Mouse (Mus musculus) intestine, embryonic 15.5 days (tissue): Measurements from ENCODE around the gene Phf1. TPM values are rescaled to one million over a fixed set of nuclear protein-coding genes. Genes with fewer than 3 reads are reported as not detected.
A peak's percentile ranks its signal among the peaks of the same experiment; 100 is the strongest.

Source experiments
- ATAC-seq: fragments of 200-750 bp; cut with Nextera tagmentation; 2 replicates; pipeline ENCODE4 v1.8.0; 2017; ENCODE audit warnings: moderate TSS enrichment, moderate library complexity
- H3K27ac ChIP-seq: fragments of 300-500 bp; sonication (generic); 2 replicates; pipeline ENCODE4 v1.5.1; 2015; ENCODE audit warnings: mild to moderate bottlenecking, inconsistent platforms
- H3K27me3 ChIP-seq: fragments of 300-500 bp; sonication (generic); replicated peaks from 2 replicates; pipeline ENCODE4 v1.6.1; 2015; ENCODE audit warnings: inconsistent platforms
- H3K36me3 ChIP-seq: fragments of 300-500 bp; sonication (generic); 2 replicates; pipeline ENCODE4 v1.6.1; 2015; ENCODE audit warnings: inconsistent platforms
- H3K4me1 ChIP-seq: fragments of 300-500 bp; sonication (generic); replicated peaks from 2 replicates; pipeline ENCODE4 v1.6.1; 2015; ENCODE audit warnings: inconsistent platforms
- H3K4me2 ChIP-seq: fragments of 300-500 bp; sonication (generic); replicated peaks from 2 replicates; pipeline ENCODE4 v1.6.1; 2015; ENCODE audit warnings: mild to moderate bottlenecking, inconsistent platforms
- H3K4me3 ChIP-seq: fragments of 300-500 bp; sonication (generic); replicated peaks from 2 replicates; pipeline ENCODE4 v1.5.1; 2015; ENCODE audit warnings: inconsistent platforms
- H3K9ac ChIP-seq: fragments of 300-500 bp; sonication (generic); 2 replicates; pipeline ENCODE4 v1.6.1; 2015; ENCODE audit warnings: inconsistent platforms
- H3K9me3 ChIP-seq: fragments of 300-500 bp; sonication (generic); 2 replicates; pipeline ENCODE4 v1.6.1; 2016; ENCODE audit warnings: inconsistent platforms
- WGBS: fragments of 180-500 bp; shearing (Covaris S2); methylation state at CpG from one replicate; pipeline ENCODE4 v1.1.7; 2015; 5-methylcytosine and 5-hydroxymethylcytosine counted together
- polyA plus RNA-seq: library from polyadenylated mRNA; unstranded; fragments of >200 nt; fragmentation: Nextera tagmentation; extraction: Ambion mirVana; gene quantifications from 2 replicates; pipeline ENCODE4 v1.2.1, GENCODE M21; 2015

Gene Phf1
- polyA plus RNA-seq, 1 experiment from 2014 or later: 6.9 TPM

- Histone ChIP-seq H3K9me3 (no peaks in the 10 kb centered on the region), H3K9ac (no peak overlapping the region), H3K4me3 (no peak overlapping the region), H3K4me2 (no peak overlapping the region), H3K36me3 (peaks cover 16% of the 10 kb centered on the region; the same call in 1 of the 2 replicates), H3K27ac (no peak overlapping the region), H3K4me1 (peaks cover 22% of the 10 kb centered on the region), H3K27me3 (no peaks in the 10 kb centered on the region)
- 85% methylated on average over 18 of the region's 18 CpGs for WGBS
- ATAC-seq: no peak
Observed at GRCm38 (mm10) chr17:26956895-26957294, 24.0 kb downstream of the Phf1 start.

GRCm38 (mm10) chr17:26957872-26958271 is 25.0 kb downstream of the Phf1 start:
- Histone ChIP-seq H3K36me3 (peaks cover 16% of the 10 kb centered on the region; the same call in 1 of the 2 replicates), H3K27me3 (no peaks in the 10 kb centered on the region), H3K4me3 (no peak overlapping the region), H3K9me3 (no peaks in the 10 kb centered on the region), H3K9ac (no peak overlapping the region), H3K4me2 (no peak overlapping the region), H3K27ac (no peak overlapping the region), H3K4me1 (peaks cover 12% of the 10 kb centered on the region)
- WGBS: 96% methylated on average over 5 of the region's 5 CpGs
- ATAC-seq: no peak

GRCm38 (mm10) chr17:26958880-26959279 is 26.0 kb downstream of the Phf1 start:
- no peak for ATAC-seq
- peaks cover 16% of the 10 kb centered on the region; the same call in 1 of the 2 replicates for H3K36me3 ChIP-seq
- peaks cover 2% of the 10 kb centered on the region for H3K4me1 ChIP-seq
- no peaks in the 10 kb centered on the region for H3K27me3 ChIP-seq
- no peak overlapping the region for H3K4me3 ChIP-seq
- H3K4me2 ChIP-seq: no peak overlapping the region
- no peak overlapping the region for H3K9ac ChIP-seq
- WGBS: 58% methylated on average over 5 of the region's 5 CpGs
- no peak overlapping the region for H3K27ac ChIP-seq
- H3K9me3 ChIP-seq: no peaks in the 10 kb centered on the region

GRCm38 (mm10) chr17:26959815-26960214 is 27.0 kb downstream of the Phf1 start:
- no peaks in the 10 kb centered on the region for H3K9me3 ChIP-seq
- H3K9ac ChIP-seq: no peak overlapping the region
- no peaks in the 10 kb centered on the region for H3K4me1 ChIP-seq
- no peak overlapping the region for H3K27ac ChIP-seq
- ATAC-seq: no peak
- no peak overlapping the region for H3K4me3 ChIP-seq
- peaks cover 18% of the 10 kb centered on the region; the same call in 1 of the 2 replicates for H3K36me3 ChIP-seq
- WGBS: 91% methylated on average over 4 of the region's 4 CpGs
- H3K27me3 ChIP-seq: no peaks in the 10 kb centered on the region
- no peak overlapping the region for H3K4me2 ChIP-seq

- no peak overlapping the region for H3K9ac ChIP-seq
- ATAC-seq: no peak
- no peaks in the 10 kb centered on the region for H3K27me3 ChIP-seq
- H3K4me3 ChIP-seq: no peak overlapping the region
- peaks cover 24% of the 10 kb centered on the region for H3K36me3 ChIP-seq
- no peaks in the 10 kb centered on the region for H3K9me3 ChIP-seq
- whole genome bisulfite sequencing: 95% methylated on average over 21 of the region's 21 CpGs
- H3K27ac ChIP-seq: no peak overlapping the region
- no peaks in the 10 kb centered on the region for H3K4me1 ChIP-seq
- H3K4me2 ChIP-seq: no peak overlapping the region
Observed at GRCm38 (mm10) chr17:26961572-26962240, 28.9 kb downstream of the Phf1 start.

GRCm38 (mm10) chr17:26966993-26967392 is 34.1 kb downstream of the Phf1 start:
- Histone ChIP-seq H3K27me3 (no peaks in the 10 kb centered on the region), H3K27ac (no peak overlapping the region), H3K4me2 (no peak overlapping the region), H3K36me3 (peaks cover 11% of the 10 kb centered on the region; the same call in 1 of the 2 replicates), H3K4me1 (peaks cover 11% of the 10 kb centered on the region), H3K4me3 (no peak overlapping the region), H3K9me3 (no peaks in the 10 kb centered on the region), H3K9ac (no peak overlapping the region)
- 85% methylated on average over 11 of the region's 11 CpGs for WGBS
- ATAC-seq: no peak

- no peak overlapping the region for H3K4me3 ChIP-seq
- ATAC-seq: no peak
- H3K4me2 ChIP-seq: no peak overlapping the region
- H3K4me1 ChIP-seq: peaks cover 12% of the 10 kb centered on the region
- no peak overlapping the region for H3K9ac ChIP-seq
- no peaks in the 10 kb centered on the region for H3K9me3 ChIP-seq
- no peaks in the 10 kb centered on the region for H3K27me3 ChIP-seq
- WGBS: 86% methylated on average over 6 of the region's 6 CpGs
- peaks cover 11% of the 10 kb centered on the region; the same call in 1 of the 2 replicates for H3K36me3 ChIP-seq
- no peak overlapping the region for H3K27ac ChIP-seq
Observed at GRCm38 (mm10) chr17:26967477-26967876, 34.6 kb downstream of the Phf1 start.

- WGBS: 83% methylated on average over 6 of the region's 6 CpGs
- peaks cover 11% of the 10 kb centered on the region; the same call in 1 of the 2 replicates for H3K36me3 ChIP-seq
- ATAC-seq: no peak
Observed at GRCm38 (mm10) chr17:26968200-26968611, 35.4 kb downstream of the Phf1 start.

GRCm38 (mm10) chr17:26969257-26969656 is 36.4 kb downstream of the Phf1 start:
- Histone ChIP-seq H3K4me2 (no peak overlapping the region), H3K36me3 (peaks cover 11% of the 10 kb centered on the region; the same call in 1 of the 2 replicates), H3K9ac (no peak overlapping the region), H3K27me3 (no peaks in the 10 kb centered on the region), H3K9me3 (no peaks in the 10 kb centered on the region), H3K27ac (no peak overlapping the region), H3K4me3 (no peak overlapping the region), H3K4me1 (peaks cover 20% of the 10 kb centered on the region)
- ATAC-seq: no peak
- WGBS: 84% methylated on average over 6 of the region's 6 CpGs

More at GRCm38 (mm10) chr17:26968200-26968611, 35.4 kb downstream of the Phf1 start:
- Histone ChIP-seq H3K9ac (no peak overlapping the region), H3K27me3 (no peaks in the 10 kb centered on the region), H3K27ac (no peak overlapping the region), H3K4me3 (no peak overlapping the region), H3K9me3 (no peaks in the 10 kb centered on the region), H3K4me1 (peaks cover 12% of the 10 kb centered on the region), H3K4me2 (no peak overlapping the region)

- peaks cover 25% of the 10 kb centered on the region for H3K4me1 ChIP-seq
- H3K9ac ChIP-seq: no peak overlapping the region
- H3K4me3 ChIP-seq: no peak overlapping the region
- no peaks in the 10 kb centered on the region for H3K9me3 ChIP-seq
- no peak for ATAC-seq
- WGBS: 64% methylated on average over 12 of the region's 12 CpGs
- H3K36me3 ChIP-seq: peaks cover 8% of the 10 kb centered on the region; the same call in 1 of the 2 replicates
- H3K27ac ChIP-seq: no peak overlapping the region
- no peaks in the 10 kb centered on the region for H3K27me3 ChIP-seq
- H3K4me2 ChIP-seq: no peak overlapping the region
Observed at GRCm38 (mm10) chr17:26970221-26970620, 37.4 kb downstream of the Phf1 start.

GRCm38 (mm10) chr17:26971247-26971905 is 38.5 kb downstream of the Phf1 start:
- H3K27ac ChIP-seq: peak overlapping the region; percentile 7; the same call in 1 of the 2 replicates
- peak overlapping the region; percentile 83 for H3K4me2 ChIP-seq
- no peak for ATAC-seq
- peaks cover 11% of the 10 kb centered on the region; the same call in 1 of the 2 replicates for H3K36me3 ChIP-seq
- no peaks in the 10 kb centered on the region for H3K27me3 ChIP-seq
- H3K9me3 ChIP-seq: no peaks in the 10 kb centered on the region
- H3K9ac ChIP-seq: peak overlapping the region; percentile 23; the same call in 1 of the 2 replicates
- H3K4me3 ChIP-seq: peak overlapping the region; percentile 89
- 61% methylated on average over 8 of the region's 8 CpGs for WGBS
- H3K4me1 ChIP-seq: peaks cover 33% of the 10 kb centered on the region

- Histone ChIP-seq H3K9me3 (no peaks in the 10 kb centered on the region), H3K27me3 (no peaks in the 10 kb centered on the region), H3K9ac (peak overlapping the region; percentile 87), H3K27ac (peak overlapping the region; percentile 91), H3K4me2 (peak overlapping the region; percentile 83), H3K4me3 (peak overlapping the region; percentile 89), H3K4me1 (peaks cover 33% of the 10 kb centered on the region), H3K36me3 (peaks cover 11% of the 10 kb centered on the region; the same call in 1 of the 2 replicates)
- no peak for ATAC-seq
- 3% methylated on average over 3 of the region's 3 CpGs for WGBS
Observed at GRCm38 (mm10) chr17:26972107-26972506, 39.3 kb downstream of the Phf1 start.
